Mouse (Mus musculus): ENCODE measurements around the gene Ccdc78.

Gene Ccdc78

GRCm38 (mm10) chr17:25810890-25811289 is 24.5 kb downstream of the Ccdc78 start:
- DNase-seq (ENCODE audit: low spot score), result no peak

- DNase-seq (ENCODE audit: low spot score), result peak; percentile 88
Measured at GRCm38 (mm10) chr17:25813471-25813870, 27.1 kb downstream of the Ccdc78 start.

GRCm38 (mm10) chr17:25817662-25818061 is 31.3 kb downstream of the Ccdc78 start:
- no peak for DNase-seq (ENCODE audit: low spot score)

GRCm38 (mm10) chr17:25818851-25819780 is 32.7 kb downstream of the Ccdc78 start:
- no peak for DNase-seq (ENCODE audit: low spot score)

GRCm38 (mm10) chr17:25823452-25823851 is 37.1 kb downstream of the Ccdc78 start, which contains the start of gene Wdr24:
Gene Wdr24 (plus strand): TSS chr17:25823627.
- DNase-seq (ENCODE audit: low spot score), result peak; percentile 65

GRCm38 (mm10) chr17:25824362-25825142 is 38.2 kb downstream of the Ccdc78 start:
- no peak for DNase-seq (ENCODE audit: low spot score)

GRCm38 (mm10) chr17:25825311-25825710 is 38.9 kb downstream of the Ccdc78 start:
- no peak for DNase-seq (ENCODE audit: low spot score)

- no peak for DNase-seq (ENCODE audit: low spot score)
Measured at GRCm38 (mm10) chr17:25825984-25826570, 39.7 kb downstream of the Ccdc78 start.

GRCm38 (mm10) chr17:25827011-25827410 is 40.6 kb downstream of the Ccdc78 start:
- no peak for DNase-seq (ENCODE audit: low spot score)

GRCm38 (mm10) chr17:25827546-25828222 is 41.3 kb downstream of the Ccdc78 start:
- no peak for DNase-seq (ENCODE audit: low spot score)

GRCm38 (mm10) chr17:25828223-25828594 is 41.8 kb downstream of the Ccdc78 start:
- DNase-seq (ENCODE audit: low spot score), result no peak

GRCm38 (mm10) chr17:25828712-25829557 is 42.6 kb downstream of the Ccdc78 start, which contains the start of gene Jmjd8:
Gene Jmjd8 (plus strand): TSS chr17:25828867.
- peak; percentile 64 for DNase-seq (ENCODE audit: low spot score)

GRCm38 (mm10) chr17:25829558-25830017 is 43.2 kb downstream of the Ccdc78 start:
- no peak for DNase-seq (ENCODE audit: low spot score)

GRCm38 (mm10) chr17:25830200-25830753 is 43.9 kb downstream of the Ccdc78 start:
- DNase-seq (ENCODE audit: low spot score), result no peak

- DNase-seq (ENCODE audit: low spot score), result no peak
Measured at GRCm38 (mm10) chr17:25830806-25831431, 44.5 kb downstream of the Ccdc78 start.

- no peak for DNase-seq (ENCODE audit: low spot score)
Measured at GRCm38 (mm10) chr17:25831451-25832281, 45.3 kb downstream of the Ccdc78 start.

- DNase-seq (ENCODE audit: low spot score), result peak; percentile 99
Measured at GRCm38 (mm10) chr17:25832436-25833290, 46.3 kb downstream of the Ccdc78 start.

GRCm38 (mm10) chr17:25833291-25833663 is 46.9 kb downstream of the Ccdc78 start, which contains the start of gene Stub1:
Gene Stub1 (minus strand): TSS chr17:25833404.
- peak; percentile 82 for DNase-seq (ENCODE audit: low spot score)
